Mouse (Mus musculus): Measurements from ENCODE around the gene Bcl11a.

Gene Bcl11a

DNA sequence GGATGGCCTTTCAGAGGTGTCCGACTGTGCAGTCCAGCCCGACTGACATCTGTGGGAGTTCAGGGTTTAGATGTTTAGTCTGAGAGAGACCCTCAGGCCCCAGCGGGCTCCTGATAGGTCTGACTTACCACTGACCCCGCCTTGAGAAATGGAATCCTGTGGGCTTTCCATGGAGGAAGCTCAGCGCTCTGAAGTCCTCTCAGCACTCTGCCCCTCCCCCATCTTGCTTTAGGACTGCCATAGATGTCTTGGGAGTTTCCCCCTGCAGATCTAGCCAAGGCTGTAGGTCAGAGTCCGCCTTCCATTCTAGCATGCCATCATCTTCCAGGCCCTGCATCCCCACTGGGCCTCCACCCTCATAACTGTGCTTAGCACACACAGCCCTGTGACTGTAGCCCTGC lies 131.1 kb downstream of the Bcl11a start:
- DNase-seq (ENCODE audit: low read depth) = no peak

DNA sequence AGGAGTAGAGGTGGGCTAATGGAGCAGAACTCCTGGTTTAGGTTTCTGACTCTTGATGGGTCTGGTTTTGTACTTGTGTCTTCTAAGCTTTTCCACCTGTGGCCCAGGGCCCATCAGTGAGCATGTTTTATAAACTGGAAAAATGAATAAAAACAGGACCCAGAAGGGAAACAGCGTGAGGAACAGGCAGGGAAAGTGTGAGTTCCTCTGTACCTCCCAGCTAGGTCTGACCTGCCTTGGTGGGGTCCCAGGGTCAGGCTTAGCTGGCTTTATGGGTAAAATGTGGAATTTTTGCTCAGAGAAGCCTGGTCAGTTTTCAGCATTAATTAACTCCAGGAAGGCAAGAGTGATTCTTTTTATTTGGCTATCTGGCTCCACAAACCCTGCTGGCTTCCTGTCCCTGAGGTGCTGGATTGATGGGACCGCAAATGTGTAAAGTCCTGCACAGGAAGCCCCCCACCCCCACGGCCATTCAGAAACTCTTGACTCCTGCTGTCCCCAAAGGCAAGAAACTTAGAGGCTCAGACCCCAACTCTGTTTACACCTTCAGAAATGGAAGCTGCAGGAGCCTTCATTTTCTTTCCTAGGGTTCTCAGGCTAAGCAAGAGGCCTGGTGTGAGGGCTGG lies 136.8 kb downstream of the Bcl11a start:
- no peak for DNase-seq (ENCODE audit: low read depth)

DNA sequence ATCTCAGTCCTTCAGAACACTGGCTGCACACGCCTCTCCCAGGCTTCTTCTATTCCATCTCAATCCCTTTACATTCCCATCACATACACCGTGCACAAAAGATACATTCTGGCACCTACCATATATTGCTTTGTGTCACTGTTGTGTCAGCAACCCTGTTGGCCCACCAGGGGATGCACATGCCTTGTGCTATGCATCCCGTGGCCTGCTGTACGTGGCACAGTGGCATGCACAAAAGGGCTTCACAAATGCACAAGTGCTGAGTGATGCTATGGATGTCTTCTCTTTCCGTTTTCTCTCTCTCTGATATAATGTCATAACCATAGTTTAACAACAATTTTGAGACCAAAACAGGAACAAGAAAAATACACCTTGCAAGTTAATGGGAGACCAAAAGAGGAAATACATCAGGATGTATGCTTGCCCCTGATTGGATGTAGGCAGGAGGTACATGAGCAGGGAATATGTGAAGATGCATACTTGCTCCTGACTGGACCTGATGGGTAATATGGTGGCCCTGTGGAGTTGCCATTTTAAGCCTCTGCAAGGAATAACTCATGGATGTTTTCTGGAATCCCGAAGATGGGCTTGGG lies 140.0 kb downstream of the Bcl11a start:
- DNase-seq (ENCODE audit: low read depth) = no peak

DNA sequence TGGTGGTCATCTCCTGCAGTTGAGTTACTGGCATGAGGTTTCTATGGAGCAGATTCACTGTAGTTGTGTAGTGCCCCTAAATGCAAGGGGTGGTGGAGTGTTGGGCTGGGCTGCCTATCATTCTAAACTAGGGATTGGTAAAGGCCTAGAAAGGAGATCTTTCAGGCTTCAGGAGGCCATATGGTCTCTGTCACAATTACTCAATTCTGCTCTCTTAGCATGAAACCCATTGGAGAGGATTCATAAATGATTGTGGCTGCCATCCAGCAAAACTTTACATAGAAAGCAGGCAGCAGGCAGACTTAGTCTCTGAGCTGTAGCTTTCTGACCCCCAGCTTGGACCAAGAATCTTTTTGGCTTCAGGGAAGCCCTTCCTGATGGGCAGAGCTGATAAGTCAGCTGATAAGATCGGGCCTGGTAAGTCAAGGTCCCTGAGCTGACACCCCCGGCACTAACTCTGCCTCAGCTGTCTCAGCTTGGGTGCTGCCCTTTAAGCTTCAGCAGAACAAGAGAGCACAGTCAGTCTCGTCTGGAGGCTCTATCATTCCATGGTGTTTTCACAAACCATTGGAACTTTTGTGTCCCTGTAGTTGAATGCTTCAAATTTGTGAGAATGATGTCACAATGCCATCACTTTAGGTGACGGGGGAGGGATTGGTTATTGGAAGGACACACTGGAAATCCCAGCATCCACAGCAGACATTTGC lies 143.9 kb downstream of the Bcl11a start:
- no peak for DNase-seq (ENCODE audit: low read depth)

All from NIH3T3 (cell line).